Mouse (Mus musculus): Measurements from ENCODE around the gene Lrba. TPM values are rescaled to one million over a fixed set of nuclear protein-coding genes. Genes with fewer than 3 reads are reported as not detected.

Gene Lrba
- polyA plus RNA-seq, 1 experiment from 2014 or later = 5.9 TPM

GRCm38 (mm10) chr3:86362486-86362885 lies 138.0 kb downstream of the Lrba start:
- DNase-seq (ENCODE audit: low spot score) (no peak), ATAC-seq (replicated peaks; ENCODE audit: low FRiP score, low read depth) (no peak)
- Histone ChIP-seq H3K36me3 (ENCODE audit: insufficient read depth, low read length) (no peaks in the 10 kb centered on the region), H3K9ac (ENCODE audit: low read depth, low read length) (no peak overlapping the region), H3K4me1 (replicated peaks; ENCODE audit: insufficient read depth, low read length) (no peaks in the 10 kb centered on the region), H3K4me2 (ENCODE audit: low read length) (no peak overlapping the region), H3K4me3 (replicated peaks; ENCODE audit: low read depth, low read length) (no peak overlapping the region), H3K9me3 (replicated peaks; ENCODE audit: low read length) (no peaks in the 10 kb centered on the region), H3K27me3 (ENCODE audit: insufficient read depth, low read length) (no peaks in the 10 kb centered on the region), H3K27ac (no peak overlapping the region)
- 54% methylated on average over 5 of the region's 5 CpGs for WGBS
- no peak for TF ChIP-seq CTCF (IDR thresholded peaks at IDR 0.05; ENCODE audit: low read depth)

- WGBS = 69% methylated on average over 2 of the region's 2 CpGs
- Histone ChIP-seq H3K27me3 (ENCODE audit: insufficient read depth, low read length) (no peaks in the 10 kb centered on the region), H3K9me3 (replicated peaks; ENCODE audit: low read length) (no peaks in the 10 kb centered on the region), H3K4me2 (ENCODE audit: low read length) (no peak overlapping the region), H3K36me3 (ENCODE audit: insufficient read depth, low read length) (no peaks in the 10 kb centered on the region), H3K4me3 (replicated peaks; ENCODE audit: low read depth, low read length) (no peak overlapping the region), H3K4me1 (replicated peaks; ENCODE audit: insufficient read depth, low read length) (no peaks in the 10 kb centered on the region), H3K9ac (ENCODE audit: low read depth, low read length) (no peak overlapping the region), H3K27ac (no peak overlapping the region)
- ATAC-seq (replicated peaks; ENCODE audit: low FRiP score, low read depth) (no peak), DNase-seq (ENCODE audit: low spot score) (no peak)
- no peak for TF ChIP-seq CTCF (IDR thresholded peaks at IDR 0.05; ENCODE audit: low read depth)
Measured at GRCm38 (mm10) chr3:86371466-86371865, 147.0 kb downstream of the Lrba start.

DNA sequence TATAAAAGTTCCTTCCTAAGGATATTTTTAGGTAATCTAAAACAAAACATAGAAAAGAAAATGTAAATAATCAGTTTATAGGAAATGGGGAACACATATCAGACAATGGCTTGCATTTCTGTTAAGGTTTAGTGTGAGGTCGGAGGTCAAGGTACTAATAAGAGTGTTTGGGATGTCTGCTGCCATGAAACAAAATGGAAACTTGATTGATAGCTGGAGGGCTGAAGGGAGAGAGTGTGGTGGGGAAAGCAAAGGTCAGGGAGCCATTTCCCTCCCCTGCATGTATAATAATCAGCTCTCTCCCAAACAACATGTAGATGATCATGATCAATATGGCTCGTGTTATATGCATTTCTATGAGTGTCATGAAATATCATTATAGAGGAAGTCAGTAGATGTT lies 150.8 kb downstream of the Lrba start:
- no peak overlapping the region for H3K27ac ChIP-seq
- H3K4me1 ChIP-seq (replicated peaks; ENCODE audit: insufficient read depth, low read length) = no peaks in the 10 kb centered on the region
- no peak overlapping the region for H3K4me2 ChIP-seq (ENCODE audit: low read length)
- no peak for DNase-seq (ENCODE audit: low spot score)
- no peak overlapping the region for H3K4me3 ChIP-seq (replicated peaks; ENCODE audit: low read depth, low read length)
- WGBS = 89% methylated on average over 2 of the region's 2 CpGs
- H3K9me3 ChIP-seq (replicated peaks; ENCODE audit: low read length) = no peaks in the 10 kb centered on the region
- H3K27me3 ChIP-seq (ENCODE audit: insufficient read depth, low read length) = no peaks in the 10 kb centered on the region
- TF ChIP-seq CTCF (IDR thresholded peaks at IDR 0.05; ENCODE audit: low read depth) = no peak
- no peak for ATAC-seq (replicated peaks; ENCODE audit: low FRiP score, low read depth)
- H3K36me3 ChIP-seq (ENCODE audit: insufficient read depth, low read length) = no peaks in the 10 kb centered on the region
- H3K9ac ChIP-seq (ENCODE audit: low read depth, low read length) = no peak overlapping the region

GRCm38 (mm10) chr3:86382557-86382956 lies 158.1 kb downstream of the Lrba start:
- ATAC-seq (replicated peaks; ENCODE audit: low FRiP score, low read depth) (no peak), DNase-seq (ENCODE audit: low spot score) (no peak)
- Histone ChIP-seq H3K4me2 (ENCODE audit: low read length) (no peak overlapping the region), H3K27ac (no peak overlapping the region), H3K4me1 (replicated peaks; ENCODE audit: insufficient read depth, low read length) (no peaks in the 10 kb centered on the region), H3K36me3 (ENCODE audit: insufficient read depth, low read length) (no peaks in the 10 kb centered on the region), H3K9ac (ENCODE audit: low read depth, low read length) (no peak overlapping the region), H3K27me3 (ENCODE audit: insufficient read depth, low read length) (no peaks in the 10 kb centered on the region), H3K9me3 (replicated peaks; ENCODE audit: low read length) (no peaks in the 10 kb centered on the region), H3K4me3 (replicated peaks; ENCODE audit: low read depth, low read length) (no peak overlapping the region)
- no peak for TF ChIP-seq CTCF (IDR thresholded peaks at IDR 0.05; ENCODE audit: low read depth)
- WGBS = 29% methylated on average over 2 of the region's 2 CpGs

- Histone ChIP-seq H3K9me3 (replicated peaks; ENCODE audit: low read length) (no peaks in the 10 kb centered on the region), H3K4me3 (replicated peaks; ENCODE audit: low read depth, low read length) (no peak overlapping the region), H3K36me3 (ENCODE audit: insufficient read depth, low read length) (no peaks in the 10 kb centered on the region), H3K9ac (ENCODE audit: low read depth, low read length) (no peak overlapping the region), H3K4me1 (replicated peaks; ENCODE audit: insufficient read depth, low read length) (no peaks in the 10 kb centered on the region), H3K27me3 (ENCODE audit: insufficient read depth, low read length) (no peaks in the 10 kb centered on the region), H3K27ac (no peak overlapping the region), H3K4me2 (ENCODE audit: low read length) (no peak overlapping the region)
- TF ChIP-seq CTCF (IDR thresholded peaks at IDR 0.05; ENCODE audit: low read depth) = no peak
- 66% methylated on average over 1 of the region's 1 CpGs for WGBS
- DNase-seq (ENCODE audit: low spot score) = no peak
- ATAC-seq (replicated peaks; ENCODE audit: low FRiP score, low read depth) = no peak
Measured at GRCm38 (mm10) chr3:86385047-86385446, 160.6 kb downstream of the Lrba start.

GRCm38 (mm10) chr3:86386246-86386645 lies 161.8 kb downstream of the Lrba start:
- WGBS = 68% methylated on average over 4 of the region's 4 CpGs
- Histone ChIP-seq H3K4me2 (ENCODE audit: low read length) (no peak overlapping the region), H3K36me3 (ENCODE audit: insufficient read depth, low read length) (no peaks in the 10 kb centered on the region), H3K4me3 (replicated peaks; ENCODE audit: low read depth, low read length) (no peak overlapping the region), H3K9me3 (replicated peaks; ENCODE audit: low read length) (no peaks in the 10 kb centered on the region), H3K4me1 (replicated peaks; ENCODE audit: insufficient read depth, low read length) (no peaks in the 10 kb centered on the region), H3K9ac (ENCODE audit: low read depth, low read length) (no peak overlapping the region), H3K27ac (no peak overlapping the region), H3K27me3 (ENCODE audit: insufficient read depth, low read length) (no peaks in the 10 kb centered on the region)
- no peak for ATAC-seq (replicated peaks; ENCODE audit: low FRiP score, low read depth)
- DNase-seq (ENCODE audit: low spot score) = no peak
- TF ChIP-seq CTCF (IDR thresholded peaks at IDR 0.05; ENCODE audit: low read depth) = no peak

DNA sequence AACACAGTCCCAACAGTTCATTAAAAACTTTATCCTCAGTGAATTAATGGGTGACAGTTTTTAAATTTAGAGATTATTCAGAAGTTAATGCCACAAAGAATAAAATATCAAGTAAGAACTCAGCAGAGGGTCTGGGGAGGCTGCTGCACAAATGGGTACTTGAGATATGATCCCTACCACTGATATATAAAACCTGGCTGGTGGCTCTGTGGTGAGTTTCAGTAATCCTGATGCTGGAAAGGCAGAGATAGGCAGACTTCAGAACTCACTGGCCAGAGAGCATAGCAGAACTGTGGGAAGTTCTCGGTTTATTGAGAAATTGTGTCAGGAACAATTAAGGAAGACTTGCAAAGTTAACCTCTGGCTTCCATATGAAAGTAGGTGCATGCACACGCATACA lies 199.3 kb downstream of the Lrba start:
- Histone ChIP-seq H3K4me1 (replicated peaks; ENCODE audit: insufficient read depth, low read length) (no peaks in the 10 kb centered on the region), H3K4me2 (ENCODE audit: low read length) (no peak overlapping the region), H3K9ac (ENCODE audit: low read depth, low read length) (no peak overlapping the region), H3K27ac (no peak overlapping the region), H3K4me3 (replicated peaks; ENCODE audit: low read depth, low read length) (no peak overlapping the region), H3K27me3 (ENCODE audit: insufficient read depth, low read length) (no peaks in the 10 kb centered on the region), H3K9me3 (replicated peaks; ENCODE audit: low read length) (no peaks in the 10 kb centered on the region), H3K36me3 (ENCODE audit: insufficient read depth, low read length) (no peaks in the 10 kb centered on the region)
- no peak for TF ChIP-seq CTCF (IDR thresholded peaks at IDR 0.05; ENCODE audit: low read depth)
- 93% methylated on average over 2 of the region's 2 CpGs for WGBS
- no peak for ATAC-seq (replicated peaks; ENCODE audit: low FRiP score, low read depth)
- DNase-seq (ENCODE audit: low spot score) = no peak

Measured in kidney, postnatal 0 days (tissue).